Mouse (Mus musculus) heart, embryonic 12.5 days (tissue): ENCODE measurements around the gene Tas1r1. TPM values are rescaled to one million over a fixed set of nuclear protein-coding genes. Genes with fewer than 3 reads are reported as not detected.

Source experiments
- ATAC-seq: fragments of 200-750 bp; cut with Nextera tagmentation; 2 replicates; pipeline ENCODE4 v1.8.0; 2017; ENCODE audit warnings: moderate TSS enrichment, moderate library complexity; ENCODE audit not compliant: insufficient number of reproducible peaks, low FRiP score
- H3K27ac ChIP-seq: fragments of 300-500 bp; sonication (generic); 2 replicates; pipeline ENCODE4 v1.5.1; 2016; ENCODE audit warnings: mild to moderate bottlenecking, moderate library complexity; ENCODE audit not compliant: poor library complexity, severe bottlenecking
- H3K27me3 ChIP-seq: fragments of 300-500 bp; sonication (generic); replicated peaks from 2 replicates; pipeline ENCODE4 v1.6.1; 2016; ENCODE audit warnings: mild to moderate bottlenecking, moderate library complexity
- H3K36me3 ChIP-seq: fragments of 300-500 bp; sonication (generic); 2 replicates; pipeline ENCODE4 v1.6.1; 2016; ENCODE audit warnings: mild to moderate bottlenecking, moderate library complexity
- H3K4me1 ChIP-seq: fragments of 300-500 bp; sonication (generic); replicated peaks from 2 replicates; pipeline ENCODE4 v1.6.1; 2016; ENCODE audit warnings: mild to moderate bottlenecking
- H3K4me2 ChIP-seq: fragments of 300-500 bp; sonication (generic); 2 replicates; pipeline ENCODE4 v1.6.1; 2016; ENCODE audit warnings: mild to moderate bottlenecking, moderate library complexity
- H3K4me3 ChIP-seq: fragments of 300-500 bp; sonication (generic); 2 replicates; pipeline ENCODE4 v1.5.1; 2016; ENCODE audit warnings: mild to moderate bottlenecking
- H3K9ac ChIP-seq: fragments of 300-500 bp; sonication (generic); 2 replicates; pipeline ENCODE4 v1.6.1; 2016; ENCODE audit warnings: mild to moderate bottlenecking, moderate library complexity
- H3K9me3 ChIP-seq: fragments of 300-500 bp; sonication (generic); replicated peaks from 2 replicates; pipeline ENCODE4 v1.6.1; 2016; ENCODE audit warnings: mild to moderate bottlenecking, moderate library complexity
- WGBS: fragments of 180-500 bp; shearing (Covaris S2); methylation state at CpG from one replicate; pipeline ENCODE4 v1.1.7; 2016; 5-methylcytosine and 5-hydroxymethylcytosine counted together
- polyA plus RNA-seq: library from polyadenylated mRNA; unstranded; fragments of >200 nt; fragmentation: Nextera tagmentation; extraction: Ambion mirVana; gene quantifications from 2 replicates; pipeline ENCODE4 v1.2.1, GENCODE M21; 2016

The Tas1r1 gene
- 0.06 and 0.13 TPM in 2 replicates for polyA plus RNA-seq

DNA sequence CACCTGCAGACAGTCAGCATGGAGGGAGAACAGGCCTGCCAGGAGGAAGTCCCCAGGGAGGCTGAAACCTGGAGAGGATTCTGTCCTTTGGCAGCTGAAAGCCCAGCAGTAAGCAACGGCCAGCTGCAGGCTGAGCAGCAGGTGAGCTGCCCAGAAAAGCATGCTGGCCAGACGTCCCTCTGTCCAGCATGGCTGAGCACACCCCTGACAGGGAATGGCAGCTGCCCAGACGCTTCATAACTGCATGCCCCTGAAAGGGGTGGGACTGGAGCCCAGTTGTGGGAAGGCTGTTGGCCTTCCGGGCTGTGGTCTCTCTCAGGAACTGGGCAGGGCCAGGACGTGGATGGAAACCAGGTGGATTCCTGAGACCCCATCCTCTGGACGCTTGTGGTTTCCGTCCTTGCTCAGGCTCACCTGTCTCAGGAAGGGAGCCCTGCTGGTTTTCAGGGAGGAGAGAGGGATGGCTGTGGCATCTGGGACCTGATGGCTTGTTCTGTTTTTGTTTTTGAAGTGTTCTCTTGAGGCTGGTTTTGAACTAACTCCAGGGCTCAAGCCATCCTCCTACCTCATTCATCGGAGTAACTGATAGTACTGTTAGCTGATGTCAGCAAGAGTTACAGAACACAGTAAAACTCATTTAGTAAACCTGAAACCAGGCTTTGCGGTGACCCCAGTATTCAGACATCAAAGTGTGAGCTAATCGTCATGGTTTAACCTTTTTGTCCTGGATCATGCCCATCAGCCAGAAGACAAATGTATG lies at the start of gene Tas1r1:
Tas1r1 (minus strand) TSS at position 344 of the 760 bp plus-strand sequence.
- Histone ChIP-seq H3K9me3 (no peaks in the 10 kb centered on the region), H3K9ac (peak within 1 kb of the TSS; percentile 95), H3K4me1 (peaks cover 9% of the 10 kb centered on the region), H3K4me3 (peak within 1 kb of the TSS; percentile 91), H3K4me2 (peak within 1 kb of the TSS; percentile 92), H3K27ac (no peak within 1 kb of the TSS), H3K36me3 (peaks cover 26% of the 10 kb centered on the region), H3K27me3 (peaks cover 7% of the 10 kb centered on the region; the same call in 1 of the 2 replicates)
- WGBS, result 39% methylated on average over 10 of the region's 10 CpGs
- ATAC-seq, result no peak

DNA sequence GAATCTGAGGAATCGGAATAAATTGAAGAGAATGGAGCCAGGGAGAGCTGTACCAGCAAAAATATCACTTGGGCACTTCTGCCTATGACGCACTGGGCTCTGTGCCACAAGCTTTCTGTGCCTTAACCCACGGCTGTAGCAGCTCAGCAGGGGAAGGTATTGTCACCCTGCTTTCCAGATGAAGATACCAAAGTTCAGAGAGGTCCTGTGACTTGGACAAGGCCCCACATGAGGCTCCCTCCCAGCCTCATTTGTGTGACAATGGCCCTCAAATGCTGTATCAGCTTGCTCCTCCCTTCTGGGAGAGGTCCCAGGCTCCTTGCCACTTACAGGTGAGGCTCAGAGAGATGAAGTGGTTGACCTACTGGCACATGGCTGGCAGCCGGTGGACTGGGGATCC lies 49.8 kb upstream of the Tas1r1 start:
- Histone ChIP-seq H3K9me3 (no peaks in the 10 kb centered on the region), H3K4me3 (peak overlapping the region; percentile 77; the same call in 1 of the 2 replicates), H3K36me3 (no peaks in the 10 kb centered on the region), H3K4me1 (peaks cover 30% of the 10 kb centered on the region), H3K9ac (no peak overlapping the region), H3K27me3 (peaks cover 12% of the 10 kb centered on the region; the same call in 1 of the 2 replicates), H3K4me2 (peak overlapping the region; percentile 91), H3K27ac (no peak overlapping the region)
- ATAC-seq, result no peak
- WGBS, result 41% methylated on average over 4 of the region's 4 CpGs

DNA sequence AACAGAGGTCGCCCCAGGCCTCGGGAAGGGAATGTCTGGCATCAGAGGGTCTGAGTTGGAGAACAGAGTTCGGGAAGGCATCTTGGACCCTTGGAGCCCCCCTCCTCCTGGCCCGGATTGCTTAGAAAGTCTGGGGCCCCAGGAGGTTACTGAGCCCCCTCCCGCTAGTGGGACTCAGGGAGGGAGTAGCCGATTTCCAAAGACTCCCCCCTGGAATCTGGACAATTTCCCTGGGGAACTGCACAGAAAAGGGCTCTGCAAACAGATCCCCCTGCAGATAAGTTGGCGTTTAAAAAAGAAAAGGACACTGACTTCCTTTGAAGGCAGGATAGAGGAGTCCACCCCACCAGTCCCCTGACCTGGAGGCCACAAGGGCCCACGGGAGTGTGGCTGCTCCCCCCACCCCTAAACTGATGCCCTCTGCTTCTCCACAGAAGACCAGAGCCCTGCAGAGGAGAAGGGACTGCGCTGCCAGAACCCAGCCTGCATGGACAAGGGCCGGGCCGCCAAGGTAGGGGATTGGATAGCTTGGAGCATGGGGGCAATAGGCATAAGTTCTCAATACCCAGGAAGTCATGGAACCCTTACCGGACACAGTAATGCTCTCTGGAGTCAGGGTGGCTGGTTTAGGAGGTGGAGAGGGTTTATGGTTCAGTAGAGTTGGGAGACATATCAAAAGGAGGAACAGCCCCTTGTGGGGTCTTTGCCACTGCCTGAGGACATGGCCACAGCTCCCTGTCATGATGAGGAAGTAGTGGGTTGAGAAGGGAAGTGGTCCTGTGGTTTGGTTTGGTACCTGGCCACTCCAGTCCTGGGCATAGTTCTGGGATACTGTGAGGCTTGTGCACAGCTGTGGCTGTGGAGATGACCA lies 49.1 kb upstream of the Tas1r1 start:
- ATAC-seq, result no peak
- peaks cover 23% of the 10 kb centered on the region for H3K4me1 ChIP-seq
- peak overlapping the region; percentile 77 for H3K4me3 ChIP-seq
- H3K27me3 ChIP-seq, result peaks cover 12% of the 10 kb centered on the region; the same call in 1 of the 2 replicates
- H3K4me2 ChIP-seq, result peak overlapping the region; percentile 91
- no peaks in the 10 kb centered on the region for H3K36me3 ChIP-seq
- no peak overlapping the region for H3K27ac ChIP-seq
- peak overlapping the region; percentile 84 for H3K9ac ChIP-seq
- 9% methylated on average over 12 of the region's 12 CpGs for WGBS
- no peaks in the 10 kb centered on the region for H3K9me3 ChIP-seq

DNA sequence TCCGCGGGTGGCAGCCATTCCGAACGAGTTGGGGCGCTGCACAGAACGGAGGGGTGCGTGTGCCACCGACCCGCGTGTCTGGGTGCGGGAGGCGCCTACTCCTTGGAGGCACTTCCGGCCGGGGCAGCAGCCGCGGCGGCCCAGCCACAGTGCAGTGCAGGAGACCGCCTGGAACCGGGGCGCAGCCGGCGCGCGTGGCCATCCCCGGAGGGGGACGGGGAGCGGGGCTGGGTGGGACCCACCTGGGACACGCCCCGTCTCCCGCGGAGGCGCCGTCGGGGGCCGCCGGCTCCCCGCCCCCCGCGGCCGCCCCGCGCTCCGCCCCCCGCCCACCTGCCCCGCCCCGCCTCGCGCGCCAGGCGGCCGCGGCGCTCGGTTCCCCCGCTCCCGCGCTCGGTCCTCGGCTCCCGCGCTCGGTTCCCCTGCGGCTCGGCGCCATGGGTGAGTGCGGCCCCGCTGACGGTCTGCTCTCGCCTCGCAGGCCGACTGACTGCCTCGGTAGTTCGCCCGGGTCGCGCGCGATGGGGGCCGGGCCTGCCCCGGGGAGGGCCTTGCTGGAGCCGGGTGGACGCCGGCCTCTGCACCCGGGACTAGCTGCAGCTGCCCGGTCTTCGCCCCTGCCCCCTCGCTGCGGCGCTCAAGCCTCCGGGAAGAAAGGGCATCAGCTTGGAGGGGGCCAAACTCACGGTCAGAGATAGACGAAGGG lies 48.3 kb upstream of the Tas1r1 start:
- peaks cover 18% of the 10 kb centered on the region for H3K4me1 ChIP-seq
- peak overlapping the region; percentile 91 for H3K4me2 ChIP-seq
- peak overlapping the region; percentile 84 for H3K9ac ChIP-seq
- under 1% methylated on average over 68 of the region's 92 CpGs for WGBS
- H3K27me3 ChIP-seq, result peaks cover 12% of the 10 kb centered on the region; the same call in 1 of the 2 replicates
- peak overlapping the region; percentile 77 for H3K4me3 ChIP-seq
- H3K9me3 ChIP-seq, result no peaks in the 10 kb centered on the region
- H3K27ac ChIP-seq, result 0 out of 2 replicates have a peak overlapping the region, but pooled peaks have one; percentile 9
- H3K36me3 ChIP-seq, result no peaks in the 10 kb centered on the region
- peak; percentile 82 for ATAC-seq

DNA sequence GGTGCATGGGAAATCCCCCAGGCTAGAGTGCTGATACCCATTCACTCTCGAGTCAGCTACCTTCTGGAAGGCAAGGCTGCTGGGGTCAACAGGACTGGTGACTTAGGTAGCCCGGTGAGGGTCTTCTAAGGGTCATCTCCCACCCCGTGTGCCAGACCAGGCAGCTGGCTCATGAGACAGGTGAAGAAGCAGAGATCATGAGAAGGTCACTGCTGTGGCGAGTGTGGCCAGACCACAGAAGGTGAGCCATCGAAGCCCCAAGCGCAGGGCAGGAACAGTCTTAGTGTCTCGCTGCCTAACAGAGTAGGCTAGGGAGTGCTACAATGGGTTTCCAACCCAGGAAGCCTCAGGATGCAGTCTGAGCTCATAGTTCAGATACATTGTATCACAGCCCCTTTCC lies 46.2 kb upstream of the Tas1r1 start:
- WGBS, result 75% methylated on average over 7 of the region's 7 CpGs
- H3K4me2 ChIP-seq, result no peak overlapping the region
- no peak for ATAC-seq

DNA sequence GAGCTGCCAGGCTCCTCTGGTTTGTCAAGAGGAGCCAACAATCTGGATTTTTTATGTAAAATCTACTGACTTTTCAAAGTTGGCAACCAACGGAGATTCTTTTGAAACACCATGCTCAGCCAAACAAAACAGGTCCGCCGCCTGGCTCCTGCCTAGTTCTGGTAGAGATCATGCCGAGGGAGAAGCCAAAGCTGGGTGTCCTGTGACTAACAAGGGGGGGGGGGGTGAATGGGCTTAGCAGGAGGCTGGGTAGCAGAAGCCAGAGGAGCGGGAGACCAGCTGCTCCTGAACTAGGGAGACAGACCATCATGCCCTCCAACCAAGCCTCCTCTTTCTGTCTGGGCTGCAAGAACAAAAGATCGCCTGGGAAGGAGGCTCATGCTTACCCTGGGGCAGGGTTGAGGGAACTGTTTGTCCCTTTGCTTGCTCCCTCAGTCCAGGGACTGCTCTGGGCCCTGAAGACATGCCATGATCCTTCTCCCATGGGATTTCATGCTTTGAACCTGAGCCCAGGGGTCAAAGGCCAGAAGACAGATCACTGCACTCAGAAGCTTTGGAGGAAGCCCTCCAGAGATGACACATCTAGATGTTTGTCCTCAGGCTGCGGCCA lies 45.3 kb upstream of the Tas1r1 start:
- Histone ChIP-seq H3K4me3 (no peak overlapping the region), H3K27ac (no peak overlapping the region), H3K9ac (no peak overlapping the region), H3K9me3 (no peaks in the 10 kb centered on the region), H3K27me3 (peaks cover 9% of the 10 kb centered on the region; the same call in 1 of the 2 replicates), H3K4me2 (no peak overlapping the region), H3K4me1 (peaks cover 17% of the 10 kb centered on the region), H3K36me3 (no peaks in the 10 kb centered on the region)
- WGBS, result 59% methylated on average over 7 of the region's 7 CpGs
- ATAC-seq, result no peak

More for the DNA sequence above, 46.2 kb upstream of the Tas1r1 start:
- Histone ChIP-seq H3K36me3 (no peaks in the 10 kb centered on the region), H3K27ac (no peak overlapping the region), H3K4me3 (no peak overlapping the region), H3K4me1 (peaks cover 18% of the 10 kb centered on the region), H3K9ac (no peak overlapping the region), H3K27me3 (peaks cover 12% of the 10 kb centered on the region; the same call in 1 of the 2 replicates), H3K9me3 (no peaks in the 10 kb centered on the region)

DNA sequence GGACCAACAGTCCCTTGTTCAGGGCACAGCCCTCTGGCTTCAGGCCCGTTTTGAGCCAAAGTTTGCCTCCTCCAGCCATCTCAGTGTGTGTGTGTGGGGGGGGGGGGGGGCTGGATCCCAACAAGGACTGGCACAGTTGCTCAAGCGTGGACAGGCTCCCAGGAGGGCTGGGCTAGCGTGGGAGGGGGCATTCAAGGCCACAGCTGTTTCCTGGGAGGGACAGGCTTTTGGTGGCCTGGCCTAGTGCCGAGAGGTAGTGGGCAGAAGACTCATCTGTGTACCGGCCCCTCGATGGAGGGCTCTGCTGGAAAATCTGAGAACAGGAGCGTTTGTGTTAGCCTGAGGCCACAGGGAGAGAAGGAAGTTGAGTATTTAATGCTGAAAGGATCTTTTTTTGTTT lies 41.6 kb upstream of the Tas1r1 start:
- Histone ChIP-seq H3K9ac (no peak overlapping the region), H3K4me1 (peaks cover 7% of the 10 kb centered on the region), H3K36me3 (no peaks in the 10 kb centered on the region), H3K4me2 (no peak overlapping the region), H3K27ac (no peak overlapping the region), H3K27me3 (peaks cover 9% of the 10 kb centered on the region; the same call in 1 of the 2 replicates), H3K4me3 (no peak overlapping the region), H3K9me3 (no peaks in the 10 kb centered on the region)
- 60% methylated on average over 7 of the region's 7 CpGs for WGBS
- no peak for ATAC-seq

DNA sequence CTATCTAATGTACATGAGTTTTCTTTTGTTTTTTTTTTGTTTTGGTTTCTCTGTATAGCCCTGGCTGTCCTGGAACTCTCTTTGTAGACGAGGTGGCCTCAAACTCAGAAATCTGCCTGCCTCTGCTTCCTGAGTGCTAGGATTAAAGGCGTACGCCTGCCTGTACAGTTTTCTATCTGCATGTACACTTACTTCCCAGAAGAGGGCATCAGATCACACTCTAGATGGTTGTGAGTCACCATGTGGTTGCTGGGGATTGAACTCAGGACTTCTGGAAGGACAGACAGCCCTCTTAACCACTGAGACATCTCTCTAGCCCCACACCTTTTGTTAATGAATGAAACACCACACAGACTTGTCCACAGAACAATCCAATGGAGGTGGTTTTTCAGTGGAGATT lies 40.9 kb upstream of the Tas1r1 start:
- Histone ChIP-seq H3K4me3 (no peak overlapping the region), H3K4me2 (no peak overlapping the region), H3K36me3 (no peaks in the 10 kb centered on the region), H3K9me3 (no peaks in the 10 kb centered on the region), H3K27me3 (0 out of 2 replicates have a peak, but pooled peaks cover 5% of the 10 kb centered on the region), H3K27ac (no peak overlapping the region), H3K9ac (no peak overlapping the region), H3K4me1 (peaks cover 7% of the 10 kb centered on the region)
- 87% methylated on average over 3 of the region's 3 CpGs for WGBS
- no peak for ATAC-seq

DNA sequence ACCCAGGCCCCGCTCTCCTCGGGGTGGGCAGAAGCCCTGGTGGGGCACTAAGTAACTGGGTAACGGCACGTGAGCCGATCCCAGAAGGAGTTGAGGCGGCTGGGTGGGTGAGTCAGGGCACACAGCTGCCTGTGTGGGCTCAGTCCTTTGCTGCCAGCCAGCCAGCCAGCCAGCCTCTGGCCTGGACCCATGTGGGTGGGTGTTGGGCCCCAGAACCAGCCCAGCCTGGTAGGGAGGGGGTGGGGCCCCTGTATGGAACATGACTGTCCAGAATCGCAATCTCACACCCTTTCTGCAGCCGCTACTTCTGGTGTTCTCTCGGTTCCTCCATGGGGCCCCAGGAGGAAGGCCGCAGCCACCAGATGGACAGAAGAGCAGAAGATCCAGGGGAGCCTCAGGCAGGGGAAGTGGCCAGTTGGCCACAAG lies 39.8 kb upstream of the Tas1r1 start:
- peaks cover 7% of the 10 kb centered on the region for H3K4me1 ChIP-seq
- no peak for ATAC-seq
- no peaks in the 10 kb centered on the region for H3K9me3 ChIP-seq
- no peaks in the 10 kb centered on the region for H3K27me3 ChIP-seq
- H3K27ac ChIP-seq, result no peak overlapping the region
- H3K4me2 ChIP-seq, result no peak overlapping the region
- 87% methylated on average over 10 of the region's 10 CpGs for WGBS
- no peak overlapping the region for H3K9ac ChIP-seq
- H3K4me3 ChIP-seq, result no peak overlapping the region
- no peaks in the 10 kb centered on the region for H3K36me3 ChIP-seq

DNA sequence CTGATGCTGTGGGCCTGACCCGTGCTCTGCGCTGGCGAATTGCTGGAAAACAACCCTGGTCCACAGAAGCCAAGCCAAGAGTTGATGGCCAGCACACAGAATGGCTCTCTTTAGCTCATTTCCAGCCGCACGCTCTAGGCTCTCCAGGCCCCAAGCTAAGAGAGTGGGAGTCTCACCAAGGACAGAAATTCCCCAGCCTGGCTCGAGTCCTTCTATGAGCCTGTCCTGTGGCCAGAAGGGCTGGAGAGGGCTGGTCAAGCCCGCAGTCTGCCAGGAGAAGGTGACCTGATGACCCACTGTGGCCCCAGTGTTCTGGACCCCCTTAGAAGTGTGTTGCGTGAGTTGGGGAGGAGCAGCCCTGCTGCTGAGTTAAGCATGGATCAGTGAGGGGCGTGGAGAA lies 38.8 kb upstream of the Tas1r1 start:
- no peak overlapping the region for H3K9ac ChIP-seq
- no peaks in the 10 kb centered on the region for H3K9me3 ChIP-seq
- ATAC-seq, result no peak
- H3K27ac ChIP-seq, result no peak overlapping the region
- 85% methylated on average over 9 of the region's 9 CpGs for WGBS
- no peaks in the 10 kb centered on the region for H3K27me3 ChIP-seq
- no peaks in the 10 kb centered on the region for H3K36me3 ChIP-seq
- H3K4me2 ChIP-seq, result no peak overlapping the region
- no peak overlapping the region for H3K4me3 ChIP-seq
- H3K4me1 ChIP-seq, result peaks cover 14% of the 10 kb centered on the region
